Mouse (Mus musculus): ENCODE measurements around the gene Rassf7.

- TF ChIP-seq POLR2A (IDR thresholded peaks at IDR 0.05; ENCODE audit: insufficient read length, low read depth) (peak; percentile 41), MYOD1 (IDR thresholded peaks at IDR 0.05; ENCODE audit: control insufficient read depth in 1 of 3, insufficient read length in 2 of 3, low read depth in 2 of 3) (peak in 2 of 3 experiments; percentile 33 to 59), E2F4 (IDR thresholded peaks at IDR 0.05; ENCODE audit: insufficient read depth) (no peak), POLR2AphosphoS2 (IDR thresholded peaks at IDR 0.05; ENCODE audit: insufficient read length, low read depth) (peak; percentile 55), TCF3 (IDR thresholded peaks at IDR 0.05; ENCODE audit: insufficient read length, low read depth) (no peak), MAX (IDR thresholded peaks at IDR 0.05; ENCODE audit: low read depth) (no peak)
Observed at GRCm38 (mm10) chr7:141221249-141222125, 5.8 kb downstream of the Rassf7 start.
